Mouse (Mus musculus): ENCODE measurements around the gene Cd3d. TPM values are rescaled to one million over a fixed set of nuclear protein-coding genes. Genes with fewer than 3 reads are reported as not detected.

Gene Cd3d
- polyA plus RNA-seq, 1 experiment from 2014 or later: not detected

DNA sequence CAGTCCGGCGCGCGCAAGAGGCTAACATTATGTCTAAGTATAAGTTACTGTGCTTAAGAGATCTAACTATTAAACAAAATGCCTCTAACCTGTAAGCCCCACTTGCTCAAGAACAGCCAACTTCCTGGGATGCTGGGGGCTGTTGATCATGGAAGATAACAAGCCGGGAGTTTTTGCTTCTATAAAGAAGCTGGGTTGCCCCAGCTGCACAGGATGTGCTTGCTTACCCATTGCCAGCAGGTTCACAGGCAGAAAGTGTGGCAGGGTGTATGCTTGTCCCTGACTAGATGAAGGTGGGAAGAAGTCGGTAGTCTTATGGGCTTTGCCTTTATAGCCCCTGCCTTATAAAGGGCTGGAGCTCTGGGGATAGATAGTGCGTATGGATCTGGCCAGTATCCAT is 15.0 kb downstream of the Cd3d start:
- no peaks in the 10 kb centered on the region for H3K4me1 ChIP-seq (replicated peaks)
- H3K4me2 ChIP-seq (replicated peaks): no peak overlapping the region
- no peaks in the 10 kb centered on the region for H3K36me3 ChIP-seq
- H3K4me3 ChIP-seq (replicated peaks): no peak overlapping the region
- ATAC-seq: no peak
- no peaks in the 10 kb centered on the region for H3K27me3 ChIP-seq
- H3K9me3 ChIP-seq: no peaks in the 10 kb centered on the region
- H3K9ac ChIP-seq (replicated peaks): no peak overlapping the region
- 94% methylated on average over 7 of the region's 7 CpGs for WGBS
- H3K27ac ChIP-seq: no peak overlapping the region

DNA sequence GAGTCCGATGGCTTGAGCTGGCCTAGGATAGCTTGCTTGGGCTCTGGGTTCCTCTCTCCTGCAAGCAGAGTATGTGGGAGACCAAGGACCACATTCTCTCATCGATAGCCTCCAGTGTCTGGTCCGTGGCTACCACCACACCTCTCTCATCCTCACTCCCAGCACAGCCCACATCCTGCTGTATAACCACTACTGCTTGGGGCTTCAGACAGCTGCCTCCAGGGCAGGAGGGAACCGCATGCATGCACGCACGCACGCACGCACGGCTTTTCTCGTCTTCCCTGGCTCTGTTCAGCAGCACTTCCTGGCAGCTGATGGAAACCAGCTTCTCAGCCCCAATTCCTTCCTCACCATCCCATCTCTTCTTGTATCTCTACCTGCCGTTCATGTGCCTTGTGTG is 16.6 kb downstream of the Cd3d start:
- no peak overlapping the region for H3K27ac ChIP-seq
- ATAC-seq: no peak
- 82% methylated on average over 11 of the region's 11 CpGs for WGBS

DNA sequence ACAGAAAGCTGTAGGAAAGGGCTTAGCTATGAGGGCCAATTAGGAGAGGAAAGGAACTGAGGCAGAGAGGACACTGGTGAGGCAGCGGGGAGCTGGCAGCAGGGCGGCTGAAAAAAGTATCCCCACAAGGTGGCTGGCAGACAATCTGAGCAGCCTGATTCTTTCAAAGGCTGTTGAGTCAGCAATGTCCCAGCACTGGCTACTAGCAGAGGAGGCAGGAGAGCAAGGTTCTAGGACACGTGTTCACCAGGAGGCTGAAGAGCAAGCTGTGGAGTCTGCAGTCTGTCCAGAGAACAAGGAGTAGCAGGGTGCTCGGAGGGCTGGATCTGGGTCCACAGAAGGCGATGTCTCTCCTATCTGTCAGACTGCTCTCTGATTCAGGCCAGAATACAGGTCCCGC is 17.6 kb downstream of the Cd3d start:
- H3K9ac ChIP-seq (replicated peaks): no peak overlapping the region
- ATAC-seq: no peak
- no peak overlapping the region for H3K4me3 ChIP-seq (replicated peaks)
- no peaks in the 10 kb centered on the region for H3K36me3 ChIP-seq
- 70% methylated on average over 6 of the region's 6 CpGs for WGBS
- no peak overlapping the region for H3K4me2 ChIP-seq (replicated peaks)
- no peaks in the 10 kb centered on the region for H3K4me1 ChIP-seq (replicated peaks)
- H3K27me3 ChIP-seq: no peaks in the 10 kb centered on the region
- no peak overlapping the region for H3K27ac ChIP-seq
- H3K9me3 ChIP-seq: no peaks in the 10 kb centered on the region

More for the DNA sequence above, 16.6 kb downstream of the Cd3d start:
- Histone ChIP-seq H3K4me1 (replicated peaks) (no peaks in the 10 kb centered on the region), H3K9ac (replicated peaks) (no peak overlapping the region), H3K4me2 (replicated peaks) (no peak overlapping the region), H3K4me3 (replicated peaks) (no peak overlapping the region), H3K27me3 (no peaks in the 10 kb centered on the region), H3K9me3 (no peaks in the 10 kb centered on the region), H3K36me3 (no peaks in the 10 kb centered on the region)

DNA sequence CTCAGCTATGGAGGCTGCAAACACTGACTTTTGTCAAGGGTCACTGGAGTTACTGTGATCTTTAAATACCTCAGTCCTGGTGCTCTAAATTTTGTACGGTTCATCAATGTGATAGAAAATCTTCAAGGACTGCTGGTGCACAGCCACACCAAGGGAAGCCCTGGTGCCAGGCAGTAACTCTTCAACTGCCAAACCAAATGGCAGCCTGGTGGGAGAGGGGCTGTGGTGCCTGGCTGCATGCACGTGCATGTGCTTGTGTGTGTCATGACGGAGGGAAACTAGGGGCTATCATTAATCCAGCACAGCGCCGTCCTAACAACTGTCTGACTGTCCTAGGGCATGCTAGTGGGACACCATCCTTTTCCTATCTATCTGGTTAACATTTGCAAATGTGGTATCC is 18.2 kb downstream of the Cd3d start:
- WGBS: 79% methylated on average over 5 of the region's 5 CpGs
- no peaks in the 10 kb centered on the region for H3K9me3 ChIP-seq
- H3K9ac ChIP-seq (replicated peaks): no peak overlapping the region
- no peak overlapping the region for H3K27ac ChIP-seq
- H3K4me2 ChIP-seq (replicated peaks): no peak overlapping the region
- no peaks in the 10 kb centered on the region for H3K36me3 ChIP-seq
- no peaks in the 10 kb centered on the region for H3K4me1 ChIP-seq (replicated peaks)
- H3K27me3 ChIP-seq: no peaks in the 10 kb centered on the region
- no peak for ATAC-seq
- H3K4me3 ChIP-seq (replicated peaks): no peak overlapping the region

DNA sequence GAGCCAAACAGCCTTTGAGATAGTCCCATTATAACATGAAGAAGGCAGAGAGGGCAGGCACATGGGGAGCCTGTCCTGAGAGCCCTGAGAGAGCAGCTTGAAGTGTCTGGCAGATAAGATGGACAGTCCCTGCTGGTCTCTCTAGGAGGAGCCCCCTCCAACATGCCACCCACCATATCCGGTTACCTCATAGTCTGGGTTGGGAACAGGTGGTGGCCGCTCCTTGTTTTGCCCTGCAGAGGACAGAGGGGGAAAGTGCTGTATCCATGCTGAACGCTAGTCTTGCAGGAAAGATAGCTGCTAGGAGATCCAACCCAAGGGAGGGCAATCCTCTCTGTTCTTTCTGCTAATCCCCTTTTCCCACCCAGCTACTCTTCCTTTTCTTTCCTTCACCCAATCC is 18.7 kb downstream of the Cd3d start:
- WGBS: 61% methylated on average over 3 of the region's 3 CpGs
- no peak overlapping the region for H3K9ac ChIP-seq (replicated peaks)
- no peak overlapping the region for H3K4me2 ChIP-seq (replicated peaks)

DNA sequence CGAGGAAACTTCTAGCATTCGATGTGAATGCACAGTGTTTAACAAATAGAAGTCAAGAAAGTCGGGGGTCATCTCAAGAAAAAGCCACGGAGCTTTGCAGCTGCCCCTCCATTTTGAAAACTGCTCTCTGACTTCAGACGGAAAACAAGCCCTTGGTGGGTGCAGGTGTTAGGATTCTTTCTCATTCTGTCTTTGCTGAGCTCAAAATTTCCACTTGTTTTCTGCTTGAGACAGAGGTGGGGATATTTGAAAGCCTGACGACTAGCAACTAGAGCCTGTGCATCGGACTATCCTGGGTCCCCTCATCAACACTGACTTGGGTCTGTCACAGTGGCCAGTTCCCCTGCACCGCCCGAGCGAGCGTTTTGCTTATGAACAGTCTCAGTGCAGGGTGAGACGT is 25.8 kb downstream of the Cd3d start:
- Histone ChIP-seq H3K4me3 (replicated peaks) (no peak overlapping the region), H3K4me1 (replicated peaks) (no peaks in the 10 kb centered on the region), H3K9me3 (no peaks in the 10 kb centered on the region), H3K9ac (replicated peaks) (no peak overlapping the region), H3K36me3 (no peaks in the 10 kb centered on the region), H3K27me3 (0 out of 2 replicates have a peak, but pooled peaks cover 3% of the 10 kb centered on the region), H3K4me2 (replicated peaks) (no peak overlapping the region), H3K27ac (no peak overlapping the region)
- no peak for ATAC-seq
- 81% methylated on average over 12 of the region's 12 CpGs for WGBS

More for the DNA sequence above, 18.7 kb downstream of the Cd3d start:
- Histone ChIP-seq H3K27me3 (no peaks in the 10 kb centered on the region), H3K4me1 (replicated peaks) (no peaks in the 10 kb centered on the region), H3K27ac (no peak overlapping the region), H3K36me3 (no peaks in the 10 kb centered on the region), H3K9me3 (no peaks in the 10 kb centered on the region), H3K4me3 (replicated peaks) (no peak overlapping the region)
- no peak for ATAC-seq

DNA sequence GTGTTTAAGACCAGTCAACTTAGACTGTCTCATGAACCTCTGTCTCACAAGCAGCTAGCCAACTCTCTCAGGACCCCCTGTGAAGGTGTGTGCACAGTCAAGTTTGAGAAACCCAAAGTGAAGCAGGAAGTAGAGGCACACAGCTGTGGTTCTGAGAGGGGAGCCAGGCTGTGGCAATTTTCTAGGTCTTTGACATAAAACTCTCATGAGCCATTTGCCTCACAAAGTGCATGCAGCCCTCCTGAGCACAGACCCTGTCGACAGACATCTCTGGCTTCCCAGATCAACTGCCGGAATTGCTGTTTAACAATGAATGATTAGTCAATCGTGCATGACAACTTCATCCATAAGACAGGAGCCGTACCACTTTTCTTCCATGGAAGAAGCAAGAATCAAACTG is 26.8 kb downstream of the Cd3d start:
- Histone ChIP-seq H3K27ac (no peak overlapping the region), H3K4me1 (replicated peaks) (no peaks in the 10 kb centered on the region), H3K4me2 (replicated peaks) (no peak overlapping the region), H3K9ac (replicated peaks) (no peak overlapping the region), H3K27me3 (0 out of 2 replicates have a peak, but pooled peaks cover 3% of the 10 kb centered on the region), H3K36me3 (no peaks in the 10 kb centered on the region), H3K9me3 (no peaks in the 10 kb centered on the region), H3K4me3 (replicated peaks) (no peak overlapping the region)
- WGBS: 53% methylated on average over 4 of the region's 4 CpGs
- ATAC-seq: no peak

DNA sequence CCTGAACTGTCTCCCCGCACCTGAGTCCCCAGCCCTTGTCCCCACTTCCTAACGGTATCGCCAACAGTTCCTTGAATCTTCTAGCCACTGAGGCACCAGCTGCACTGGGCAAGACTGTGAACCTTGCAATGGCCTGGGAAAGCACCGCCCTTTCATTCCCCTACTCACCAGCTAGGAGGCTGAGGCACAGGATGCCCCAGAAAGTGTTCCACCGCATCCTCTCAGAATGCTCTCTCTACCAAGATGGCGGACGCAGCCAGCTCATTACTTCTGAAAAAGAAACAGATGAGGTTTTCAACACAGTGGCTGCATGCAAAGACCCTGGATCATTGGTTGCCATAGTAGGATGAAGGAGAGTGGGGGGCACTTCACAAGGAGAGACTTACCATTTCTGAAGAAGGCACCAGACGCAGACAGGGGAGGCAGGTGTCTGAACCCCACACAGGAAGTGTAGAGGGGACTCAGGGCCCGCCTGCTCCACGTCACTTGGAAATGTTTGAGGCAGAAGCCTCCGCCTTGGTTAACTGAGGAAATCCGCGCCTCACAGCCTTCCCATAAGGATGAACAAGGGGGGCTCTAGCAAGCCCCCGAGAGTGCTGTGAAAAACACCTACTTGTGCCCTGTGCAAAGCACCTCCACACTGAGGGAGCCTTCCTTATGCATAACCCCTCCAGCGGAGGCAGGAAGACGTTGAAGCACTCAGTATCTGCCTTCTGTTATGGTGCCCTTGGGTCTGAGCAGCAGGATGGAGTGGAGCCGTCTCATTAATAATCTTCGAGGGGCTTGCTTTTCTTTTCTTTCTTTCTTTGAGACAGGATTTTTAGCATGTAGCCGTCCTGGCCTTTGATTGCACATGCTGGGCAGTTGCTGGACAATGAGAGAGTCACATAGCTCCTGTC is 27.8 kb downstream of the Cd3d start, which contains the start of gene Cd3e:
TSS of gene Cd3e (minus strand) at position 448 of the 899 bp plus-strand sequence.
- no peaks in the 10 kb centered on the region for H3K4me1 ChIP-seq (replicated peaks)
- no peaks in the 10 kb centered on the region for H3K36me3 ChIP-seq
- 0 out of 2 replicates have a peak, but pooled peaks cover 3% of the 10 kb centered on the region for H3K27me3 ChIP-seq
- H3K9ac ChIP-seq (replicated peaks): no peak within 1 kb of the TSS
- 84% methylated on average over 19 of the region's 19 CpGs for WGBS
- H3K4me2 ChIP-seq (replicated peaks): no peak within 1 kb of the TSS
- no peaks in the 10 kb centered on the region for H3K9me3 ChIP-seq
- no peak within 1 kb of the TSS for H3K27ac ChIP-seq
- no peak for ATAC-seq
- H3K4me3 ChIP-seq (replicated peaks): no peak within 1 kb of the TSS

DNA sequence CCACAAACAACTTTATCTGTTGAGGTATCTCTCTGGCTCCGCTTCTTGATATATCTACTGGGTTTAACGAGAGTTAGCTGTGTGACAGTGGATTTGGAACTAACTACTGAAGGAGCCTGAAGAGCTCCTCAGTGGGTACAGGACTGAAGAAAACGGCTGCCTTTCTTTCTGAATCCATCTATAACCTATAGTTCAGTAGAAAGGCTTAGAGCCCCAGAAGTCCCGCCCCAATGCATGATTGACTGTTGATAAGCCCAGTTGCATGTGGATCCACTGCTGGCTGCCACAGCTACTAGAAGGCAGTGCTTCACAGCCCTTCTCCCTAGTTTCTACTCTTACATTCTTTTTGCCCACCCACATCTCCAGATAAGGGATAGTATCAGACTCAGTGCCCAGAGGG is 28.9 kb downstream of the Cd3d start:
- Histone ChIP-seq H3K4me1 (replicated peaks) (no peaks in the 10 kb centered on the region), H3K36me3 (no peaks in the 10 kb centered on the region), H3K4me3 (replicated peaks) (no peak overlapping the region), H3K27ac (no peak overlapping the region), H3K9me3 (no peaks in the 10 kb centered on the region), H3K4me2 (replicated peaks) (no peak overlapping the region), H3K27me3 (0 out of 2 replicates have a peak, but pooled peaks cover 3% of the 10 kb centered on the region), H3K9ac (replicated peaks) (no peak overlapping the region)
- 78% methylated on average over 4 of the region's 4 CpGs for WGBS
- ATAC-seq: no peak

DNA sequence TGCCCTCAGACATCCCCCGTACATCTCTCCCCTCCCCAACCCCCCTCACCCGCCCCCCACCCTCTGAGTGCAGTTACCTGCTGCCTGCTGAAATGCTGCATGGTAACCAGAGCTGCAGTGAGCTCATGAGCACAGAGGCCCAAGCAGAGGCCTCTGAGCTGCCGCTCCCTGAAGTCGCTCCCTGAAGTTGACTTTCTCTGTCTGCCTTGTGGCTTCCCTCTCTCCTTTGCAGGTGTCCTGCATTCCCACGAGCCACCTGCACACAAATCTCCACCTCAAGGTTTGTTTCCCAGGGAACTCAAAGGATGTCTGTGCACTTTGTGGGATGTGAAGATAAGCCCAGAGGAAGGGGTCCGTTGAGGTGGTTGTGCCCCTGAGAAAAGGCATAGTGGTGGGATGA is 29.7 kb downstream of the Cd3d start:
- WGBS: 42% methylated on average over 6 of the region's 6 CpGs

DNA sequence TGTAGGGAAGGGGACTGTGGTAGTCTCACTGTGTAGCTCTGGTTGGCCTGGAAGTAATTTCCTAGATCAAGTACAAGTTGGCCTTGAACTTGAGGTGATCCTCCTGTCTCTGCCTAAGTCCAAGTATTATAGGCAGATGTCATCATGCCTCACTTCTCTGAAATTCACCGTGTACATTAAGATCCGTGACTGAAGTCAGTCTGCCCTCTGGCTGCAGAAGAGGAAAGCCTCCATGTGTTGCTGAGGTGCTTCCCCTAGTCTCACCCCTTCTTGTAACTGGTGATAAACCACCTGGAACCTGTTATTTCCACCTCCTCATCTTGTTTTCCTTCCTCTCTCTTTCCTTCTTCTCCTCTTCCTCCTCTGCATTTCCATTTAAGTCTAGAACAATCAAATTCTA is 33.3 kb downstream of the Cd3d start:
- Histone ChIP-seq H3K36me3 (no peaks in the 10 kb centered on the region), H3K27me3 (0 out of 2 replicates have a peak, but pooled peaks cover 3% of the 10 kb centered on the region), H3K4me2 (replicated peaks) (no peak overlapping the region), H3K9me3 (no peaks in the 10 kb centered on the region), H3K9ac (replicated peaks) (no peak overlapping the region), H3K4me3 (replicated peaks) (no peak overlapping the region), H3K4me1 (replicated peaks) (no peaks in the 10 kb centered on the region), H3K27ac (no peak overlapping the region)
- ATAC-seq: no peak
- 38% methylated on average over 2 of the region's 2 CpGs for WGBS

More for the DNA sequence above, 29.7 kb downstream of the Cd3d start:
- no peaks in the 10 kb centered on the region for H3K36me3 ChIP-seq
- no peak overlapping the region for H3K27ac ChIP-seq
- no peak overlapping the region for H3K4me3 ChIP-seq (replicated peaks)
- H3K4me1 ChIP-seq (replicated peaks): no peaks in the 10 kb centered on the region
- 0 out of 2 replicates have a peak, but pooled peaks cover 3% of the 10 kb centered on the region for H3K27me3 ChIP-seq
- ATAC-seq: no peak
- no peak overlapping the region for H3K4me2 ChIP-seq (replicated peaks)
- no peaks in the 10 kb centered on the region for H3K9me3 ChIP-seq
- H3K9ac ChIP-seq (replicated peaks): no peak overlapping the region

DNA sequence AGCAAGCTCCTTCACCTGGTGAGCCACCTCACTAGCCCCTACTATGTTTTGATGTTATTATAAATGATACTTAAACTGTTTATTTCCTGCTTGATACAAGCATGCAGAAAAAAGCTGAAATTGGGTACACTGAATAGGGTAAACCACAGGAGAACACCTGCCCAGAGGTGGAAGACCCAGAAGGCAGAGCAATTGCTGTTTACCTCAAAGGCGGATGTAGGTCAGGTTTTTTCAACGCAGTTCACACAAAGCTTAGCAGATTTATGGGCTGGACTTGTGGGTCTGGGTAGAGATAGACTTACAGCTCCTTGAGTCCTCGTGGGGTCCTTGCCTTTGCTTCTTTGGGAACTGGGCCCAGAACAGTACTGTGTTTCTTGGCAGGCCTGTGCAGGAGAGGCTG is 34.3 kb downstream of the Cd3d start:
- Histone ChIP-seq H3K4me3 (replicated peaks) (no peak overlapping the region), H3K4me2 (replicated peaks) (no peak overlapping the region), H3K9ac (replicated peaks) (no peak overlapping the region), H3K36me3 (no peaks in the 10 kb centered on the region), H3K9me3 (no peaks in the 10 kb centered on the region), H3K27ac (no peak overlapping the region), H3K27me3 (0 out of 2 replicates have a peak, but pooled peaks cover 3% of the 10 kb centered on the region), H3K4me1 (replicated peaks) (no peaks in the 10 kb centered on the region)
- 66% methylated on average over 3 of the region's 3 CpGs for WGBS
- no peak for ATAC-seq

Data from midbrain, embryonic 13.5 days (tissue).